Mouse (Mus musculus): ENCODE data around the gene Prame. TPM values are rescaled to one million over a fixed set of nuclear protein-coding genes. Genes with fewer than 3 reads are reported as not detected.

Prame gene
- not detected in 2 replicates for polyA plus RNA-seq (2012; rRNA removed)

DNA sequence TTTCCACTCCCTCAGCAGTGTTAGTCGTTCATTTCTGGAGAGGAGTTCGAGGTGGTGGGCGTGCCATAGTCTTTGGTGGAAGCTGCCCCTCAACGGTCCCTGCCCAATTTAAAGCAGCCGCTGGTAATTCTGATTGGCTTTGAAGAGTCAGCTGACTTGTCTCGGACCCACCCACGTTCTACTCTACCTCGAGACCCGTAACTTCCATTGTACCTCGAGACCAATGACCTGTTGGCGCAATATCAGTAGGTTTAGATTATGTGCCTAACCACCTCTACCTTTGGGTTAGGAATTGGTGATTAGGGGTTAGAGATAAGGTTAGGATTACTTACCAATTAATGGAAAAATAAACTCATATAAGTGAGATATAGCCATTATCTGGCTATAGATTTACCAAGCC lies at the start of gene Prame:
Gene Prame, minus strand, starts transcription at position 101 of the 400 bp plus-strand sequence.

DNA sequence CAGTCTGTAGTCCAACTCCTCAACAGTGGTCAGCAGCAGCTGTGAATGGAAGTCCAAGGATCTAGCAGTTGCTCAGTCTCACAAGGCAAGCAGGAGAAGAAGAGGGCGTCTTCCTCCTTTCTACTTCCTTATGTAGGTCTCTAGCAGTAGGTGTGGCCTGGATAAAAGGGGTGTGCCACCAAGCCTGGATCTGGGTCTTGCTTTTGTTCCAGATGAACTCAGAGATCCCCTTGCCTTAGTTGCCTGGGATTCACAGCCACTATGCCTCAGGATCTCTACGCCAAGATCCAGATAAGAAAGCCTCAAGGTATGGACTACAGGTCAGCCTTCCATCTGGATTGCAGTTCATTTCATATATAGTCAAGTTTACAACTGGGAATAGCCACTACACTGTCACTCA lies 28.8 kb downstream of the Prame start, which contains the start of gene Nxf7:
Gene Nxf7, minus strand, starts transcription at position 101 of the 400 bp plus-strand sequence.

Other genes starting within 250 kb of the Prame start
- not detected in 2 replicates for gene Gm7903, start 193.9 kb downstream of the Prame start, polyA plus RNA-seq (2012; rRNA removed)
- gene AV320801, start 133.1 kb downstream of the Prame start, polyA plus RNA-seq (2012; rRNA removed) = not detected in 2 replicates
- 0.30 and 0.32 TPM in 2 replicates for gene Nxf7, start 28.9 kb downstream of the Prame start, polyA plus RNA-seq (2012; rRNA removed)
- not detected in 2 replicates for gene Tcp11x2, start 66.1 kb upstream of the Prame start, polyA plus RNA-seq (2012; rRNA removed)
- gene Tmsb15a, start 97.6 kb upstream of the Prame start, polyA plus RNA-seq (2012; rRNA removed) = not detected in 2 replicates
- 1.8 and 2.0 TPM in 2 replicates for gene Armcx5, start 115.0 kb upstream of the Prame start, polyA plus RNA-seq (2012; rRNA removed)
- gene Gprasp1, start 115.0 kb upstream of the Prame start, polyA plus RNA-seq (2012; rRNA removed) = 5.9 and 6.8 TPM in 2 replicates
- gene Bhlhb9, start 169.9 kb upstream of the Prame start, polyA plus RNA-seq (2012; rRNA removed) = 5.7 and 6.1 TPM in 2 replicates
- 0.73 and 0.94 TPM in 2 replicates for gene Gprasp2, start 211.3 kb upstream of the Prame start, polyA plus RNA-seq (2012; rRNA removed)